29 mouse cellular contexts compared by ENCODE assay signal in genomic region chr1:162893014-162893413, GRCm38 (mm10). TPM values are rescaled to one million over a fixed set of nuclear protein-coding genes. Genes with fewer than 3 reads are reported as not detected.
"Had no signal": no experiment of that assay in that cellular context is flagged by ENCODE, and none has a peak within 500 bp of the region (broad histone marks: within the 10 kb centered on the region; RNA-seq: fewer than 3 reads in every experiment).

No protein-coding gene starts in this region.

- H3K4me1 ChIP-seq: kidney, embryonic 15.5 days; liver, embryonic 13.5 days had no signal

- H3K4me2 ChIP-seq: kidney, embryonic 15.5 days; liver, embryonic 13.5 days; lung, embryonic 14.5 days; midbrain, embryonic 11.5 days had no signal

- H3K9me3 ChIP-seq: kidney, embryonic 15.5 days; liver, embryonic 13.5 days had no signal

- H3K27me3 ChIP-seq: kidney, embryonic 15.5 days; liver, embryonic 13.5 days had no signal

- H3K27ac ChIP-seq: kidney, embryonic 15.5 days; left cerebral cortex, adult 2 months; liver, embryonic 13.5 days; stomach, postnatal 0 days had no signal

- H3K36me3 ChIP-seq: kidney, embryonic 15.5 days; liver, embryonic 13.5 days had no signal

- DNase-seq: kidney, adult 8-10 months; kidney, postnatal 10 days; kidney, postnatal 36 days; layer of hippocampus, postnatal 36 days; liver, embryonic 13.5 days; lung, embryonic 14.5 days; lung, postnatal 4 days; midbrain, embryonic 14.5 days; right cerebral cortex, adult 18-20 months; right cerebral cortex, postnatal 14 days; right cerebral cortex, postnatal 4 days; thymus, postnatal 25 days had no signal

- H3K9ac ChIP-seq: kidney, embryonic 15.5 days; liver, embryonic 13.5 days; lung, embryonic 14.5 days had no signal

- H3K4me3 ChIP-seq: kidney, embryonic 15.5 days; left cerebral cortex, adult 2 months; liver, embryonic 13.5 days had no signal

RNA-seq across cellular contexts. Expression of gene Fmo2, which starts 5.5 kb away (rescaled TPM):
- total RNA-seq: megakaryocyte progenitor cell, adult 5-6 weeks; megakaryocyte-erythroid progenitor cell, adult 5-6 weeks had no signal
- polyA plus RNA-seq: midbrain, embryonic 11.5 days; midbrain, embryonic 14.5 days; neural tube, embryonic 11.5 days; neural tube, embryonic 14.5 days had no signal

RNA-seq across cellular contexts. Expression of gene Fmo1, which starts 26.6 kb away (rescaled TPM):
- total RNA-seq: megakaryocyte progenitor cell, adult 5-6 weeks; megakaryocyte-erythroid progenitor cell, adult 5-6 weeks had no signal

RNA-seq across cellular contexts. Expression of gene Fmo6, which starts 44.3 kb away (rescaled TPM):
- total RNA-seq: layer of hippocampus, adult 8-10 months; layer of hippocampus, postnatal 10 days; layer of hippocampus, postnatal 36 days; left cerebral cortex, adult 2 months; left cerebral cortex, postnatal 10 days; left cerebral cortex, postnatal 36 days; liver, adult 2 months; megakaryocyte progenitor cell, adult 5-6 weeks; megakaryocyte-erythroid progenitor cell, adult 5-6 weeks had no signal
- polyA plus RNA-seq: limb, embryonic 11.5 days; liver, adult 2 months; liver, embryonic 13.5 days; liver, embryonic 16.5 days; lung, embryonic 14.5 days; midbrain, embryonic 11.5 days; midbrain, embryonic 14.5 days; midbrain, postnatal 0 days; neural tube, embryonic 11.5 days; neural tube, embryonic 14.5 days; thymus, postnatal 0 days had no signal
